Mouse (Mus musculus): ENCODE results near the gene Arhgap18. TPM values are rescaled to one million over a fixed set of nuclear protein-coding genes. Genes with fewer than 3 reads are reported as not detected.

The Arhgap18 gene
- total RNA-seq, 2 experiments from 2014 or later = 9.4 TPM

DNA sequence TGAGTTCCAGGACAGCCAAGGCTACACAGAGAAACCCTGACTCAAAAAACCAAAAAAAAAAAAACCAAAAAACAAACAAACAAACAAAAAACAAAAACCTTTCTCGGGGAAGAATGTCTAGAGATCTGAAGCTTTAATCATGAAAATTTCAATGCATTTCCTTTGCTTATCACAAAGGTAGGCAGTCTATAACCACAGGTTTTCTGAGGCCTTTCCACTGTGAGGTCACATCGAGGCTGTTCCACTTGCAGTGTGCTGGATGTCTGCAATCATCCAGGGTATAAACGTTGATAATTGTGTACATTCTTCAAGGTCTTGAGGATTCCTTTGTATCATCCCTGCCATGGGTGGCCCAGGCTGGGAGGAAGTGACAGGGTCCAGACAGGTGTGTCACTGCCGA is 7.9 kb downstream of the Arhgap18 start:
- Histone ChIP-seq H3K27ac (no peak overlapping the region), H3K4me3 (no peak overlapping the region)
- intact Hi-C loops (cut with DNase I) = no loop called here
- no peak for TF ChIP-seq CTCF (IDR thresholded peaks at IDR 0.05)
- DNase-seq (ENCODE audit: extremely low spot score in 1 of 2, low spot score in 2 of 2) = no peak

DNA sequence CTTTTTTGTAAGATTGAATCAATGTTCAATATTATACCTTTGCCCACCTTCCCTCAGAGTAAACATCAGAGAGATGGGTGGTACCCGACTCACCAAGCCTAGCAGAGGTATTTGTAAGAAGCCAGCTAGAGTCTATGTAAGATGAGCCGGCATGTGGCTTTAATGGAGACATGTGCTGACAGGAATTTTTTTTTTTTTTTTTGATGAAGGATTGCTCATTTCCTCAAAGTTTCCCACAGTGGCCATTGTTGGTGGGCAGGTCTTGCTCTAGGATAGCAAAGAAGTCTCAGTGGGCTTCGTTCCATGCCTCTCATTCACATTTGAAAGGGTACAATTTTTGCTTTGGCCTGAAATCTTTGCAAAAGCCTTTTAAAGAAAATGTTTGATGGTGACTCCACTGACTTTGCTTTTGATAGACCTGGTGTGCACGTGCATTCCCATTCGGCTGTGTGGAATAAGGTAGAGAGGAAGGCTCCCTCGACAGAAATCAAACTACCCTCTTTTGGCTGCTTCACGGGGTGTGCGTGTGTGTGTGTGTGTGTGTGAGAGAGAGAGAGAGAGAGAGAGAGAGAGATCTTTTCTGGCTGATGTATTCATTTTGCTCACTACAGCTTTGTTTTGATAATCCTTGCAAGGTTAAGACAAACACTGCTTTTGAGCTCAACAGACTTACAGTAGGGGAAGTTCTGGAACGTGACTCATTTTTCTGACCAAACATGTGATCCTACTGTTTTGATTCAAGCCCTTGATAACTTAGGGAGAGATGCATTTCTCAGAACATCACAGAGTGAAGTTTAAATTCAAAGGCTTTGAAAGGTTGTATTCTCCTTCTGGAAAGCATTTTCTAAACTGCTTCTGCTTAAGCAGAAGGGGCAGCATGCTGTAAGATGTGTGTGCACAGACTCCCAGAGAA is 9.0 kb downstream of the Arhgap18 start:
- no peak for DNase-seq (ENCODE audit: extremely low spot score in 1 of 2, low spot score in 2 of 2)
- intact Hi-C loops (cut with DNase I) = no loop called here
- no peak for TF ChIP-seq CTCF (IDR thresholded peaks at IDR 0.05)
- H3K27ac ChIP-seq = no peak overlapping the region
- no peak overlapping the region for H3K4me3 ChIP-seq

DNA sequence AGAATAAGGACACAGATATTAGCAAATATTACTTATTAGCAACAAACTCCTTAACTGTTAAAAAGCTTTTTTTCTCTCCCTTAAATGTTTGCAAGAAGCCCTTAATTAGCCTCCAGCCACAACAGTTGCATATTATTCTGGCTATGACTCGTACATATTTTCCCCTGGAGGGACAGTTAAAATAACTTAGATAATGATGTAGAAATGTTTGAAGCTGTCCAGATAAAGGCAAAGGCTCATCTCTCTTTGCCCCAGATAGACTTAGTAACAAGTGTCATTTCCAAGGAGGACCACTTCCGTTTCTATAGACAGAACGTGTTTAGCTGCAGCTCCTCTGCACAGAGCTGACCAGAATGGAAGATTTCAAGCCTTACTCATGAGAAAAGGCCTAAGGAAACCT is 14.0 kb downstream of the Arhgap18 start:
- no peak for TF ChIP-seq CTCF (IDR thresholded peaks at IDR 0.05)
- intact Hi-C loops (cut with DNase I) = no loop called here
- Histone ChIP-seq H3K4me3 (no peak overlapping the region), H3K27ac (no peak overlapping the region)
- DNase-seq (ENCODE audit: extremely low spot score in 1 of 2, low spot score in 2 of 2) = no peak

DNA sequence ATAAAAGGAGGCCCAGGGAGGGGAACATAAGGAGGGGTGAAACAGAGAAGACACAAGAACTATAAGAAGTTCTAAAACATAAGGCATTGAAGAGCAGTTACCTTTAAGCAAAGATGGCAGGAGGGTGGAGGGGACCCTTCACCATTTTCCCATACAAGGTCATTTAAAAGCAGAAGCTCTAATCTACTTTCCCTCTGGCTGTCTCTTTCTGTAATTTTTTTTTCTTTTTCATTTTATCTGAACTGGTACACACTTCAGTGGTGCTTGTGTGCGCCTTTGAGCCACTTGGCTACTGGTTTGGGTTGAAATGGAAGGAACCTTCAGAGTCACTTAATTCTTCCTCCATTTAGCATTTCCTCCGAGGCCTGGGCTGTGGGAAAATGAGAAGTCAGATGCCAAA is 15.7 kb downstream of the Arhgap18 start:
- H3K4me3 ChIP-seq = no peak overlapping the region
- intact Hi-C loops (cut with DNase I) = no loop called here
- no peak overlapping the region for H3K27ac ChIP-seq
- DNase-seq (ENCODE audit: extremely low spot score in 1 of 2, low spot score in 2 of 2) = no peak
- no peak for TF ChIP-seq CTCF (IDR thresholded peaks at IDR 0.05)

DNA sequence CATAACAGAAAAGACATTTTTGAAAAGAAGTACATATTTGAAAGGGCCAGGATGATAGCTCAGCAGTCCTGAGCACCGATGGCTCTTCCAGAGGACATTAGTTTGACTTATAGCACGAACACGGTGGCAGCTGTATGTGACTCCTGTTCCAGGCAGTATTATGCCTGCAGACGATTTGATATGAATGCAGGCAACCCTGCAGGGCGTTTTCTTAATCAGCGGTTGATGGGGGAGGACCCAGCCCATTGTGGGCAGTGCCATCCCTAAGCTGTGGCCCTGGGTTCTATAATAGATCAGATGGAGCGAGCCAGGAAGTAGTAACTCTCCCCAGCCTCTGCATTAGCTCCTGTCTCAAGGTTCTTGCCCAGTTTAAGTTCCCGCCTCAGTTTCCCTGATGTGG is 16.8 kb downstream of the Arhgap18 start:
- no peak for TF ChIP-seq CTCF (IDR thresholded peaks at IDR 0.05)
- H3K4me3 ChIP-seq = no peak overlapping the region
- DNase-seq (ENCODE audit: extremely low spot score in 1 of 2, low spot score in 2 of 2) = no peak
- intact Hi-C loops (cut with DNase I) = loop anchor here (5.0 kb wide), 1 partner anchor 107 kb away; no protein-coding TSS in a partner anchor
- H3K27ac ChIP-seq = no peak overlapping the region

DNA sequence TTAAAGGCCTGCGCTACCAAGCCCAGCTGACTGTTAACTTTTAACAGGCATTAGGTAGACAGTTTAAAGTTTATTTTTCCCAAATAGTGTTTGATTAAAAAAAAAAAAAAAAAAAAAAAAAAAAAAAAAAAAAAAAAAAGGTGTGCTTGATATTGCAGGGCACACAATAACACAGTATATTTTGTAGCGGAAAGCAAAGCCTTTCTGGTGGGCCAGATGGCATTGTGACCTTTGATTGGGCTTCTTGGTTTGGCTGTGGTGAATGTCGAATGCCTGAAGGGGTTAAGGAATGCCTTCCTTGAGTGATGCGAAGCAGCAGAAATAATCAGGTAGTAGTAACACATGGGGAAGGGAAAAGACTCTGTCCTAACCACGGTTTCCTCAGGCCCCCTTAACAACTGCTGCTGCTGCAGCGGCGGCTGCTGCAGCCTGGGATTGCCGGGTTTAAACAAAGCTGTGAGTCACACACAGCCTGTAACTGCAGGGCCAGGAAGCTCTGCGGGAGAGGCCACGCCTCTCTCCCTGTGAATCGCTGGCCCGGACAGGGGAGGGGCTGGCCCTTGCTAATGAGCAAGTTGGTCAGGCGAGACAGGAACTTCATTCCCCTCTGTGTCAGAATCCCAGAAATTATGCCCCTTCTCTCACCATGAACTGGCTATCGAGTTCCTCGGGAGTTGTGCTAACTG is 18.9 kb downstream of the Arhgap18 start:
- intact Hi-C loops (cut with DNase I) = loop anchor here (5.0 kb wide), 1 partner anchor 105 kb away; no protein-coding TSS in a partner anchor
- H3K27ac ChIP-seq = peak overlapping the region; percentile 75; the same call in 1 of the 2 replicates
- H3K4me3 ChIP-seq = peak overlapping the region; percentile 53
- TF ChIP-seq CTCF (IDR thresholded peaks at IDR 0.05) = no peak
- DNase-seq (ENCODE audit: extremely low spot score in 1 of 2, low spot score in 2 of 2) = peak; percentile 60 to 64

DNA sequence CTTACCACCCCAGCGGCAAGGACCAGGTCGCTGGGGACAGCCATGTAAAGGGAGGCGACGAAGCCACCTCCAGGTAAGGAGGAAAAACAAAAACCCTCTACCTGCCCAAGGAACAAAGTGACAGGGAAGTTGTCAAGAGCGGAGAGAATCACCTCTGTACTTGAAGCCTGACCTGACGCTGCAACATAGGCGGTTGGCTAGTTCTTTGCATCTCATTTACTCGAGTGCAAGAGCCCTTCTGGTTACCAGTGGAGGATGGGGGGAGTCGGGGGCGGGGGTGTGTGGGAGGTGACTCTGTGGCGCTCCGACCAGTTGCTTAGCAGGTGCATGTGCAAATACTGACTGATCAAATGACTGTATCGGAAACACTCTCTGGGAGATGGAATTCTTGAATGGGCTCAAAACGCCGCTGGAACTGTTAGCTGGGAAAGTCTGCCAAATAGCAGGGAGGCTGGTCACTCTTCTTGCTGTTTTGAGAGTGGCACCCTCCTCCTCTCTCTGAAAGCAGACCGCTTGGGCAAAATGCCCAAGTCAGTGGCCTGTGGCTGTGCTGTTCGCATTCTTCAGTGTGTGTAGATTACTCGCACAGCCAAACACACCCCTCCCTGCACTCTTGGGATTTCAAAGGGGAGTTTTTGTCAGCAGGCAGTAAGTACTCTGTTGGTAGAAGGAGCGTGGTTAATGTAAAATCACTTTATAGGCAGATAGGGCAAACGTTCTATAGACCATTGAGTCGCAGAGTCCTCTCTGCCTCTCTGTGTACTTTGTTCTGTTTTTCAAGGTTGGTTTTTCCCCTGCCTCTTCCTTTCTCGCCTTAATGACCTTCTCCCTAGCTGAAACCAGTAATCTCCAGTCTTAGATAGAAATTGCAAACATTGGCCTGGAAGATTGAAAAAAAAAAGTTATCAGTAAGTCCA is 19.7 kb downstream of the Arhgap18 start:
- peak overlapping the region; percentile 75; the same call in 1 of the 2 replicates for H3K27ac ChIP-seq
- peak overlapping the region; percentile 53 for H3K4me3 ChIP-seq
- TF ChIP-seq CTCF (IDR thresholded peaks at IDR 0.05) = no peak
- DNase-seq (ENCODE audit: extremely low spot score in 1 of 2, low spot score in 2 of 2) = peak; percentile 27 to 43
- intact Hi-C loops (cut with DNase I) = loop anchor here (5.0 kb wide), 1 partner anchor 104 kb away; no protein-coding TSS in a partner anchor

DNA sequence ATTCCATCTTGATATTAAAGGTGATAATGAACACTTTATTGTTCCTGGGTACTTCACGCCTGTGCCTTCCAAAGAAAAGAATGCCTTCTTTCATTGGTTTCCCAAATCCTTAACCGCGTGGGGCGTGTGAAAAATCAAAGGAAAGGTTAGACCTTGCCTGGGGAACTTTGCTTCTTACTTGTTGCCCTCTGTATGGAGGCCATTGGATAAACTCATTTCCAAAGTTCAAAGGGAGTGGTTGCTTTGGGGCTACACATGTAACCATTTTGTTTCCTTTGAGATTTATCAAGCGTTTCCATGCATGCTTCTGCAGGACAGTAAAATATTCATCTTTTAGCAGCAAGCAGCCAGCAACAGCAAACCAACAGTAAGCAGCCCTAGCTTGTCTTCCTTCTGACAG is 20.3 kb downstream of the Arhgap18 start:
- no peak for TF ChIP-seq CTCF (IDR thresholded peaks at IDR 0.05)
- DNase-seq (ENCODE audit: extremely low spot score in 1 of 2, low spot score in 2 of 2) = no peak
- Histone ChIP-seq H3K4me3 (peak overlapping the region; percentile 53), H3K27ac (no peak overlapping the region)
- intact Hi-C loops (cut with DNase I) = loop anchor here (5.0 kb wide), 1 partner anchor 104 kb away; no protein-coding TSS in a partner anchor

DNA sequence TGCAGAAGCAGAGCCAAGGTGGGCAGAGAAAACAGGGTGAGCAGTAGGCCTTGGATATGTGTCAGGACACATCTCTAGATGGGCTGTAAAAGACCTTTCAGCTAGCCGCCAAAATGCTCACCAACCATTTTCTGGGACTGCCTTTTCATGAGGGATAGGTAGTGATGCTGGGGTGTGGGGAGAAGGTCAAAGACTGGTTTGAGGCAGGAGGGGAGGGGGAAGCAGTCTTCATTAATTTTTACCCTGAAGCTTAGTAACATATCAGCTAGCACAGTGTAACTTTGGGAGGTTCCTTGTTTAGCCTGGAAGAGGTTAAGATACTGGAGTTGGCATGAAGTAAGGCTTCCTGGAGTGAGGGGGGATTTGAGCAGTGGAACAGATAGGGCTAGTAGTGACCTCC is 21.0 kb downstream of the Arhgap18 start:
- TF ChIP-seq CTCF (IDR thresholded peaks at IDR 0.05) = no peak
- no peak for DNase-seq (ENCODE audit: extremely low spot score in 1 of 2, low spot score in 2 of 2)
- H3K27ac ChIP-seq = no peak overlapping the region
- intact Hi-C loops (cut with DNase I) = loop anchor here (5.0 kb wide), 1 partner anchor 103 kb away; no protein-coding TSS in a partner anchor
- no peak overlapping the region for H3K4me3 ChIP-seq

DNA sequence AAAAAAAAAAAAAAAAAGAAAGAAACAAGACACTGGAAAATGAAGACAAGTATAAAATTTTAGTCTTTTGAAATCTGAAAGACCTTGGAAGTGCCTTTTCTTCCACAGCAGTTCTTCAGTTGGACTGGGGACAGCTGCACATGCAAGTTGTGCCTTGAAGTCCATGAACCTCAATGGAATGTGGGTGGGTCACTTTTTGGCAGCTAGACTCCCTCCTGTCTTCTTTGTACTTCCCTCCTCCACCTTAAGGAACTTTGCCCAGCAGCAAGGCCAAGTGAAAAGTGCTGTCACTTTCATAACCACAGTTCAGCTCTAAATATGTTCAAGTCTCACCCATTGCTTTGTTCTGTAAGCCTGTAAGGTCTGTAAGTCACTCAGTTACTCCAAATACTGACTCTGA is 23.2 kb downstream of the Arhgap18 start:
- no peak for TF ChIP-seq CTCF (IDR thresholded peaks at IDR 0.05)
- intact Hi-C loops (cut with DNase I) = no loop called here

DNA sequence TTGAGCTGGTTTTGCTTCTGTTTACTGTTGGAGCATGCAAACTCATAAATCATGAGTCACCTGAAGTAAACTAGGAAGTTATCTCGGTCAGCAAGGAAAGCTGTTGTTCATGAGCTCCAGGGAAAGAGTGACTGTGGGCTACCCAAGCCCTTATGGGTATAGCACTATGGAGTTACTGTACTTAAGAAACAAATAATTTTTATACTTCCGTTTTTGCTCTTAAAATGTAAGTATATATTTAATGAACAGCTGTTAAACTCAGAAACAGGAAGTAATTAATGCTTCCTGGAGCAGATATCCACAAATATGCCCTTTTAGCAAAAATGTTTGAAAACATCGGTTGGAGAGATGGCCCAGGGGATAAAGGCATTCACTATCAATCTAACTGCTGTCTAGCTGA is 27.4 kb downstream of the Arhgap18 start:
- Histone ChIP-seq H3K27ac (no peak overlapping the region), H3K4me3 (no peak overlapping the region)
- no peak for TF ChIP-seq CTCF (IDR thresholded peaks at IDR 0.05)
- intact Hi-C loops (cut with DNase I) = no loop called here
- no peak for DNase-seq (ENCODE audit: extremely low spot score in 1 of 2, low spot score in 2 of 2)

More for the DNA sequence above, 23.2 kb downstream of the Arhgap18 start:
- Histone ChIP-seq H3K27ac (no peak overlapping the region), H3K4me3 (no peak overlapping the region)
- no peak for DNase-seq (ENCODE audit: extremely low spot score in 1 of 2, low spot score in 2 of 2)
